Mouse (Mus musculus): ENCODE data around the gene Ndufa11. TPM values are rescaled to one million over a fixed set of nuclear protein-coding genes. Genes with fewer than 3 reads are reported as not detected.
A peak's percentile ranks its signal among the peaks of the same experiment; 100 is the strongest.

Gene Ndufa11
- polyA plus RNA-seq, 1 experiment, result 907 TPM

- WGBS, result 4% methylated on average over 12 of the region's 12 CpGs
- H3K27me3 ChIP-seq (replicated peaks; ENCODE audit: control insufficient read depth, insufficient read depth, low read length), result no peaks in the 10 kb centered on the region
- DNase-seq, result peak; percentile 85
- H3K4me3 ChIP-seq (ENCODE audit: insufficient read depth, low read depth, low read length), result no peak overlapping the region
- H3K27ac ChIP-seq (ENCODE audit: insufficient read depth, low read depth, low read length), result no peak overlapping the region
- TF ChIP-seq CTCF (conservative IDR thresholded peaks at IDR 0.05; ENCODE audit: insufficient read depth, insufficient read length, low read depth, low read length) (peak; percentile 49), POLR2A (IDR thresholded peaks at IDR 0.05; ENCODE audit: low read depth, low read length) (no peak)
- peaks cover 17% of the 10 kb centered on the region; the same call in 1 of the 2 replicates for H3K4me1 ChIP-seq (ENCODE audit: control insufficient read depth, insufficient read depth, low read length)
- no peaks in the 10 kb centered on the region for H3K36me3 ChIP-seq (ENCODE audit: control insufficient read depth, insufficient read depth, low read length)
Measured at GRCm38 (mm10) chr17:56758132-56758531, 40.6 kb downstream of the Ndufa11 start.

DNA sequence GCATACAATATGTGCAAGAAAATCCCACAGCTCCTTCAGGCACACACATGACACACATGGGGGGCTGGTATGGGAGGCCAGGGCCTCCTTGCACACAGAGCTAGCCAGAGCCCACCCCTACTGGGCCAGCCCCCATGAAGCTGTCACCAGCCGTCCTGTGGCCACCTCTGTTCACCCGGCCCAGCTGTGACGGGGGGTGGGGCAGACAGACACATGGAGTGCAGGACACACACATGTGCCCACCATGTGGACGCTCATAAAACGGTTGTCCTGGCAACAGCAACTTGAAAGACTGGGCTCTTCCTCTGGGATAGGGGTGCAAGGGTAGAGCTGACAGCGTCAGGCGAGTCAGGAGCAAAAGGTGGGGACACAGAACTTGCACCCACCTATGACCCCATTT, 41.7 kb downstream of the Ndufa11 start:
- Histone ChIP-seq H3K4me3 (ENCODE audit: insufficient read depth, low read depth, low read length) (no peak overlapping the region), H3K27me3 (replicated peaks; ENCODE audit: control insufficient read depth, insufficient read depth, low read length) (no peaks in the 10 kb centered on the region), H3K4me1 (ENCODE audit: control insufficient read depth, insufficient read depth, low read length) (peaks cover 24% of the 10 kb centered on the region; the same call in 1 of the 2 replicates), H3K27ac (ENCODE audit: insufficient read depth, low read depth, low read length) (no peak overlapping the region), H3K36me3 (ENCODE audit: control insufficient read depth, insufficient read depth, low read length) (no peaks in the 10 kb centered on the region)
- no peak for DNase-seq
- 57% methylated on average over 7 of the region's 7 CpGs for WGBS
- no peak for TF ChIP-seq CTCF (conservative IDR thresholded peaks at IDR 0.05; ENCODE audit: insufficient read depth, insufficient read length, low read depth, low read length)
- TF ChIP-seq POLR2A (IDR thresholded peaks at IDR 0.05; ENCODE audit: low read depth, low read length), result no peak

DNA sequence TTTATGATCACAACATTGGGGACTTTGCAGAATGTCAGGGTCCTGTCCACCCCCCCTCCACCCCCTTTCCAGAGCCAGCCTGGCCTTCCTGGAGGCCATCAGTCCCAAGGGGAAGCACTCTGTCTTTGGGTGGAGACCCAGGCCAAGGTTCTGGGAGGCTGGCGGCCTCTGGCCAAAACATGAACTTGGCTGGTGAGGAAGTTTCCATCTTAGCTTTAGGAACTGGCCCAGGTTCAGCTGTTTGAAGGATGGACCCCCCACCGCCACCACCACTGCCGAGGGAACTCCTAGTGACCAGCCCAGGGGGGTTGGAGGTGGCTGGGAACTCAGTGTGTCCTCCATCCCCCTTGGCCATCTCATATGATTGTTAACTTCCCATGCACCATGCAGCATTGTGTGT, 43.5 kb downstream of the Ndufa11 start:
- TF ChIP-seq CTCF (conservative IDR thresholded peaks at IDR 0.05; ENCODE audit: insufficient read depth, insufficient read length, low read depth, low read length) (no peak), POLR2A (IDR thresholded peaks at IDR 0.05; ENCODE audit: low read depth, low read length) (no peak)
- no peak for DNase-seq
- Histone ChIP-seq H3K27ac (ENCODE audit: insufficient read depth, low read depth, low read length) (no peak overlapping the region), H3K4me3 (ENCODE audit: insufficient read depth, low read depth, low read length) (no peak overlapping the region), H3K4me1 (ENCODE audit: control insufficient read depth, insufficient read depth, low read length) (peaks cover 25% of the 10 kb centered on the region; the same call in 1 of the 2 replicates), H3K36me3 (ENCODE audit: control insufficient read depth, insufficient read depth, low read length) (no peaks in the 10 kb centered on the region), H3K27me3 (replicated peaks; ENCODE audit: control insufficient read depth, insufficient read depth, low read length) (no peaks in the 10 kb centered on the region)
- 65% methylated on average over 3 of the region's 3 CpGs for whole genome bisulfite sequencing

DNA sequence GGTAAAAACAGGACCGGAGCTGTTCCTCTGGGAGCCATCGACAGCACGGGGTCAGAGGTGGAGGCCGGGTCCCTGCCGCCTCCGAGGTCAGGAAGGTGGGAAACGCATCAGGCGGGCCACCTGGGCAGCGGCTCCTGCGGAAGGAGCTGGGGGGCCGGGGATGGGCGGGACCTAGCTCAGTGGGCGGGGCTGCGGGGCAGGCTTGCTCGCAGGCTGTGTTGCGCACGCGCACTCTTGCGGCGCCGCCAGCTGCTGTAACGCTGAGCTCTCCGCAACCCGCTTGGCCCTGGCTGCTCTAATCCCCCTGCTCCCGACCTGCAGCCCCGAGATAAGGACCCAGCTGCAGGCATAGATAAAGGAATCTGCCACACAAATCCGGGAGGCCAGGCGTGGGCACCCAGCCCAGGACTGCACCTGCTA, 44.4 kb downstream of the Ndufa11 start:
- WGBS, result under 1% methylated on average over 28 of the region's 28 CpGs
- Histone ChIP-seq H3K36me3 (ENCODE audit: control insufficient read depth, insufficient read depth, low read length) (no peaks in the 10 kb centered on the region), H3K27me3 (replicated peaks; ENCODE audit: control insufficient read depth, insufficient read depth, low read length) (no peaks in the 10 kb centered on the region), H3K4me3 (ENCODE audit: insufficient read depth, low read depth, low read length) (peak overlapping the region; percentile 51), H3K4me1 (ENCODE audit: control insufficient read depth, insufficient read depth, low read length) (peaks cover 25% of the 10 kb centered on the region; the same call in 1 of the 2 replicates), H3K27ac (ENCODE audit: insufficient read depth, low read depth, low read length) (peak overlapping the region; percentile 79)
- TF ChIP-seq CTCF (conservative IDR thresholded peaks at IDR 0.05; ENCODE audit: insufficient read depth, insufficient read length, low read depth, low read length) (no peak), POLR2A (IDR thresholded peaks at IDR 0.05; ENCODE audit: low read depth, low read length) (peak; percentile 51)
- DNase-seq, result peak; percentile 91

DNA sequence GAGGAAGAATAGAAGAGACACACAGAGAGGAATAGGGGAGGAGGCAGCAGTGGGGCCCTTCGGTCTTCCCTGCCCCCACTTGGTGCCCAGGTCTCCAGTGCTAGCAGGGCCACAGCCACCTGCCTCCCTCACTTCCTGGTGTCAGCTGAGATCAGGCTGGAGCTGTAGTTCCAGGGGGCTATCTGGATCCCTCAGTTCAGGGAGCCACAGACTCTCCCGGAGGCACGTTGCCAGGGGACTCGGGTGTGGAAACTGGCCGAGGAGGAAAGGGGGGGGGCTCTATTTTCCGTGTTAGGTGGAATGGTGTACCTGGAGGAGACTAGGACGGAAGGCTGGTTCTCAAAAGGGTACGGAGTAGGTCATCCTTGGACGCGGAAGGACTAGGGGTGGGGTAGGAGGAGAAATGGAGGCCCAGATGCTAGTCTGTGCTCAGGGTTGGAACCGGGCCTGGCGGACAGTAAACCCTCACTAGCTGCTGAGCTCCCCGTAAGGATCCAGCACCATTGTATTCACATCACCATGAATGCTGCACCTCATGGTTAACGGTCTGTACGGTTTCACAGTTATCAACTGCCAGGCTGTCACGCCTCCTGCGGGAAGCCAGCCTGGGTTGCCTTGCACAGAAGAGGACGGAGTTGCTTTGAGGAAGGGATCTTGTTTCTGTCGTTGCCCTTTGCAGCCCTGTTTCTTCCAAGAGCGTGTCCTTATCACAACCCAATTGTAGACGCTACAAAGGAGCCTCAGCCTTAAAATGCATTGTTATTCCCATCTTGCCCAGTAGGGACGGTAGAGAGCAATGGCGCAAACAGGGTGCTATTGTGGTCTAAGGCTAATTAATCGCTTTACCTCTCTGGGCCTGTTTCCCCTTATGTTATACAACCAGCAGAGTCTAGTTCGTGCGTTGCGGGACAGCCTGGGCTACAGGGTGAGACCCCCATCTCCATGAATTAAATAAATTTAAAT, 45.5 kb downstream of the Ndufa11 start:
- 44% methylated on average over 27 of the region's 27 CpGs for WGBS
- Histone ChIP-seq H3K4me1 (ENCODE audit: control insufficient read depth, insufficient read depth, low read length) (peaks cover 25% of the 10 kb centered on the region; the same call in 1 of the 2 replicates), H3K27ac (ENCODE audit: insufficient read depth, low read depth, low read length) (peak overlapping the region; percentile 79), H3K4me3 (ENCODE audit: insufficient read depth, low read depth, low read length) (no peak overlapping the region), H3K27me3 (replicated peaks; ENCODE audit: control insufficient read depth, insufficient read depth, low read length) (no peaks in the 10 kb centered on the region), H3K36me3 (ENCODE audit: control insufficient read depth, insufficient read depth, low read length) (no peaks in the 10 kb centered on the region)
- TF ChIP-seq POLR2A (IDR thresholded peaks at IDR 0.05; ENCODE audit: low read depth, low read length) (no peak), CTCF (conservative IDR thresholded peaks at IDR 0.05; ENCODE audit: insufficient read depth, insufficient read length, low read depth, low read length) (peak; percentile 84)
- DNase-seq, result peak; percentile 76

- Histone ChIP-seq H3K27me3 (replicated peaks; ENCODE audit: control insufficient read depth, insufficient read depth, low read length) (no peaks in the 10 kb centered on the region), H3K4me1 (ENCODE audit: control insufficient read depth, insufficient read depth, low read length) (peaks cover 21% of the 10 kb centered on the region; the same call in 1 of the 2 replicates), H3K27ac (ENCODE audit: insufficient read depth, low read depth, low read length) (peak overlapping the region; percentile 97; the same call in 1 of the 2 replicates), H3K36me3 (ENCODE audit: control insufficient read depth, insufficient read depth, low read length) (no peaks in the 10 kb centered on the region), H3K4me3 (ENCODE audit: insufficient read depth, low read depth, low read length) (no peak overlapping the region; the same call in 1 of the 2 replicates)
- DNase-seq, result no peak
- WGBS, result 77% methylated on average over 8 of the region's 8 CpGs
- TF ChIP-seq CTCF (conservative IDR thresholded peaks at IDR 0.05; ENCODE audit: insufficient read depth, insufficient read length, low read depth, low read length), result no peak
Measured at GRCm38 (mm10) chr17:56763741-56764250, 46.2 kb downstream of the Ndufa11 start.

Data from kidney, adult 2 months (tissue).